Mouse (Mus musculus) inflammation-experienced regulatory T-cells, adult 6 months (primary cell): ENCODE results near the gene Clhc1. TPM values are rescaled to one million over a fixed set of nuclear protein-coding genes. Genes with fewer than 3 reads are reported as not detected.

Source experiments
- ATAC-seq: one replicate; pipeline ENCODE4 v1.8.0; 2017
- polyA plus RNA-seq, 3 experiments: library from polyadenylated mRNA; unstranded; fragments of 100-300 nt; shearing (Covaris generic); gene quantifications; one replicate each; pipeline ENCODE4 v1.2.1; 2017

The Clhc1 gene
- polyA plus RNA-seq, 3 experiments from 2014 or later = 0.69 to 1.8 (median 1.4) TPM

- no peak for ATAC-seq
These were observed 15.7 kb downstream of the Clhc1 start for GRCm38 (mm10) chr11:29563406-29563805.

GRCm38 (mm10) chr11:29571536-29571935 is 23.8 kb downstream of the Clhc1 start:
- ATAC-seq = no peak

GRCm38 (mm10) chr11:29572656-29573055 is 24.9 kb downstream of the Clhc1 start:
- ATAC-seq = no peak

- no peak for ATAC-seq
These were observed 31.9 kb downstream of the Clhc1 start for GRCm38 (mm10) chr11:29579610-29580009.

GRCm38 (mm10) chr11:29595217-29595616 is 47.5 kb downstream of the Clhc1 start:
- ATAC-seq = no peak

- no peak for ATAC-seq
These were observed 49.4 kb downstream of the Clhc1 start for GRCm38 (mm10) chr11:29597159-29597558.

GRCm38 (mm10) chr11:29599000-29599399 is 51.2 kb downstream of the Clhc1 start:
- no peak for ATAC-seq

- no peak for ATAC-seq
These were observed 55.8 kb downstream of the Clhc1 start for GRCm38 (mm10) chr11:29603581-29603980.

GRCm38 (mm10) chr11:29607465-29607990 is 59.8 kb downstream of the Clhc1 start:
- no peak for ATAC-seq

GRCm38 (mm10) chr11:29609756-29610468 is 62.2 kb downstream of the Clhc1 start:
- ATAC-seq = no peak

GRCm38 (mm10) chr11:29612007-29612406 is 64.3 kb downstream of the Clhc1 start:
- no peak for ATAC-seq

GRCm38 (mm10) chr11:29613185-29613735 is 65.5 kb downstream of the Clhc1 start:
- ATAC-seq = no peak

GRCm38 (mm10) chr11:29614217-29614924 is 66.6 kb downstream of the Clhc1 start:
- no peak for ATAC-seq

- ATAC-seq = no peak
These were observed 74.5 kb downstream of the Clhc1 start for GRCm38 (mm10) chr11:29622030-29622790.

- no peak for ATAC-seq
These were observed 75.6 kb downstream of the Clhc1 start for GRCm38 (mm10) chr11:29623327-29623726.

- ATAC-seq = no peak
These were observed 78.8 kb downstream of the Clhc1 start for GRCm38 (mm10) chr11:29626541-29626940.

GRCm38 (mm10) chr11:29627706-29628105 is 80.0 kb downstream of the Clhc1 start:
- ATAC-seq = no peak

Other genes starting within 250 kb of the Clhc1 start
- gene Ccdc88a, start 174.3 kb upstream of the Clhc1 start, polyA plus RNA-seq = 1 to 10 TPM in 2 of 3 experiments, under 1 TPM in 1; 0.93 to 1.3 (median 1.2) TPM
- 10 to 100 TPM; 41.2 to 47.8 (median 47.3) TPM for gene Prorsd1, start 32.9 kb upstream of the Clhc1 start, polyA plus RNA-seq
- 10 to 100 TPM; 54.9 to 68.0 (median 59.2) TPM for gene Mtif2, start 21.5 kb upstream of the Clhc1 start, polyA plus RNA-seq
- 1,000 to 10,000 TPM in 2 of 3 experiments, 100 to 1,000 TPM in 1; 892 to 1,752 (median 1,284) TPM for gene Rps27a, start 159 bp downstream of the Clhc1 start, polyA plus RNA-seq
- gene Rtn4, start 145.0 kb downstream of the Clhc1 start, polyA plus RNA-seq = 10 to 100 TPM; 16.3 to 26.1 (median 25.6) TPM